Mouse (Mus musculus) stomach, postnatal 0 days (tissue): Measurements from ENCODE around the gene Sec14l4.
A peak's percentile ranks its signal among the peaks of the same experiment; 100 is the strongest.

Source experiments
- CTCF ChIP-seq: IDR thresholded peaks from 2 replicates; pipeline ENCODE4 v1.5.1; 2016; ENCODE audit warnings: antibody characterized with exemption, low read depth, mild to moderate bottlenecking, moderate library complexity
- EP300 ChIP-seq: optimal IDR thresholded peaks from 2 replicates; pipeline ENCODE3; 2016; ENCODE audit warnings: antibody characterized with exemption

DNA sequence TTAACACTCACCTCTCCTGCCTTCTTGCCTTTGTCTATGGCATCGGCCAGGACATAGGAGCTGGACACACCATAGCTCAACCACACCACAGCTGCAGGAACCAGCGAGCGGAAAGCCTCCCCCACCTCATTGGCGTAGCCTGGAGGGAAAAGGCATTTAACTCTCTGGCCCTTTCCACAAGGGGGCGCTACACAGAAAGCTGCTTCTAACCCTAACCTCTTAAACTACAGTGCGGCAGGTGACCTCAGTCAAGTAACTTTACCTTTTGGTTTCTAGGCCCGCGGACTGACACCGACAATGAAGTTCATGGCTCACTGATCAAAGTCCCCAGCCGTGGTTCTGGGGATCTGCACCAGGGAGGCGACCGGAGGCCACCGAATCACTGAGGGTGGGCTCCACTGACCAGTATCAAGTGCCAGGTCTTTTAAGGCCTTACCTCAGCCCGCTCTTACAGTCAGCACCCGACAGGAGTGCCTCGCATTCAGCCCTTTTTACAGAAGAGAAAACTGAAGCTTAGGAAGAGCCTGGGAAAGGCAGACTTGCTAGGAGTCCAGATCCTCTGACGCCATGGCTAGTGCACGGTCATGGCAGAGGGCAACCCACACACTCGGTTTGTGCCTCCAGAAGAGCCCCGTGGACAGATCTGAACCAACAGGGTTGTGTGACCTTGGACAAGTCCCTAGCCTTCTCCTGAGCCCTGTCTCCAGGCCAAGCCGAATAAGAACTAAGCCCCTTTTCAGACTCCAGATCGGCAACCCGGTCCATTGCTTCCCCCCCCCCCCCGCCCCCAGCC is 63.3 kb downstream of the Sec14l4 start:
- peak; percentile 85 for TF ChIP-seq CTCF
- no peak for TF ChIP-seq EP300
